Mouse (Mus musculus): ENCODE data around the gene Ankrd13b. TPM values are rescaled to one million over a fixed set of nuclear protein-coding genes. Genes with fewer than 3 reads are reported as not detected.

Gene Ankrd13b
- total and polyA plus RNA-seq, 3 experiments, result 22.6 to 54.0 TPM; not detected in 1

- Histone ChIP-seq H3K4me1 (ENCODE audit: control insufficient read depth in 1 of 2, insufficient read depth in 2 of 2, low read length in 2 of 2) (peaks cover 0 to 9% of the 10 kb centered on the region in 2 experiments; a peak in 2 of 4 replicates), H3K9me3 (replicated peaks; ENCODE audit: insufficient read depth, low read length) (no peaks in the 10 kb centered on the region), H3K9ac (ENCODE audit: control insufficient read depth, low read depth, low read length, poor library complexity, severe bottlenecking) (no peak overlapping the region), H3K36me3 (ENCODE audit: control insufficient read depth in 1 of 2, insufficient read depth in 2 of 2, low read length in 2 of 2) (peaks cover 1 to 5% of the 10 kb centered on the region in 2 experiments; a peak in 2 of 4 replicates), H3K27ac (ENCODE audit: control insufficient read depth, low read depth, low read length) (no peak overlapping the region), H3K27me3 (ENCODE audit: control insufficient read depth in 1 of 2, insufficient read depth in 2 of 2, low read length in 2 of 2) (no peaks in the 10 kb centered on the region), H3K79me2 (ENCODE audit: control insufficient read depth, insufficient read depth, low read length, poor library complexity) (peaks cover 50% of the 10 kb centered on the region), H3K4me3 (ENCODE audit: control insufficient read depth in 1 of 2, insufficient read depth in 1 of 2, low read depth in 2 of 2, low read length in 2 of 2) (no peak overlapping the region)
- TF ChIP-seq CTCF (IDR thresholded peaks at IDR 0.05 in 2 of 3, conservative IDR thresholded peaks at IDR 0.05 in 1 of 3; ENCODE audit: control insufficient read depth in 1 of 3, insufficient read depth in 1 of 3, low read depth in 2 of 3, low read length in 3 of 3, poor library complexity in 1 of 3, severe bottlenecking in 1 of 3) (peak; percentile 45 to 68 (median 61)), ZMIZ1 (IDR thresholded peaks at IDR 0.05; ENCODE audit: low read depth, low read length) (no peak), SMC3 (IDR thresholded peaks at IDR 0.05; ENCODE audit: low read depth, low read length) (peak; percentile 41; the same call in 1 of the 2 replicates), USF1 (IDR thresholded peaks at IDR 0.05; ENCODE audit: low read depth, low read length) (no peak)
- DNase-seq (ENCODE audit: low read depth, low spot score), result peak; percentile 75
These were observed 7.9 kb upstream of the Ankrd13b start for GRCm38 (mm10) chr11:77497341-77497756.

DNA sequence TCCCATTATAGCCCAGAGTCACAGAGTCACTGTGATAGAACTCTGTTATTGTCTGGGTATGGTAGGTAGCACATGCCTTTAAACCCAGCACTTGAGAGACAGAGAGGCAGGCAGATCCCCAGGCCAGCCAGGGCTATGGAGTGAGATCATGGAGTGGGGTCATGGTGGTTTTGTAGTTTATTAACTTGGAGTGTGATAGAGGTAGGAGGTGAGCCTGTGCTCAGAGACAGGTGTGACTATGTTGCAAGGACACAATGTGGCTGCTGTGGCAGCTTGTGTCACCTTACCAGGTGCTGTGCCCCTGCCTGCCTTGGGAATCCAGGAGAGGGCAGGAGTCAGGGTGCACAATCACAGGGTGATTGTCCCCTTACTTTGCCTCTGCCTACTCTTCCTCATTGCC lies 6.0 kb upstream of the Ankrd13b start:
- no peak overlapping the region for H3K9ac ChIP-seq (ENCODE audit: control insufficient read depth, low read depth, low read length, poor library complexity, severe bottlenecking)
- H3K27ac ChIP-seq (ENCODE audit: control insufficient read depth, low read depth, low read length), result no peak overlapping the region
- H3K9me3 ChIP-seq (replicated peaks; ENCODE audit: insufficient read depth, low read length), result no peaks in the 10 kb centered on the region
- H3K36me3 ChIP-seq (ENCODE audit: control insufficient read depth in 1 of 2, insufficient read depth in 2 of 2, low read length in 2 of 2), result peaks cover 0 to 8% of the 10 kb centered on the region in 2 experiments; a peak in 3 of 4 replicates
- H3K4me3 ChIP-seq (ENCODE audit: control insufficient read depth in 1 of 2, insufficient read depth in 1 of 2, low read depth in 2 of 2, low read length in 2 of 2), result no peak overlapping the region
- no peak for DNase-seq (ENCODE audit: low read depth, low spot score)
- peaks cover 2 to 14% of the 10 kb centered on the region in 2 experiments; a peak in 3 of 4 replicates for H3K4me1 ChIP-seq (ENCODE audit: control insufficient read depth in 1 of 2, insufficient read depth in 2 of 2, low read length in 2 of 2)
- H3K79me2 ChIP-seq (ENCODE audit: control insufficient read depth, insufficient read depth, low read length, poor library complexity), result peaks cover 50% of the 10 kb centered on the region
- TF ChIP-seq RCOR1 (IDR thresholded peaks at IDR 0.05; ENCODE audit: low read depth, low read length) (no peak), HCFC1 (IDR thresholded peaks at IDR 0.05; ENCODE audit: low read depth, low read length) (no peak), GATA1 (IDR thresholded peaks at IDR 0.05; ENCODE audit: low read depth, low read length) (no peak), USF2 (IDR thresholded peaks at IDR 0.05; ENCODE audit: borderline replicate concordance in 1 of 2, insufficient read depth in 1 of 2, low read depth in 1 of 2, low read length in 2 of 2) (no peak), MXI1 (IDR thresholded peaks at IDR 0.05; ENCODE audit: low read depth, low read length) (no peak), BHLHE40 (IDR thresholded peaks at IDR 0.05; ENCODE audit: borderline replicate concordance, low read depth, low read length) (no peak), JUND (IDR thresholded peaks at IDR 0.05; ENCODE audit: low read depth, low read length) (no peak), MYB (IDR thresholded peaks at IDR 0.05; ENCODE audit: low read depth, low read length) (no peak), MAZ (IDR thresholded peaks at IDR 0.05; ENCODE audit: low read depth, low read length) (no peak), CTCF (IDR thresholded peaks at IDR 0.05 in 2 of 3, conservative IDR thresholded peaks at IDR 0.05 in 1 of 3; ENCODE audit: control insufficient read depth in 1 of 3, insufficient read depth in 1 of 3, low read depth in 2 of 3, low read length in 3 of 3, poor library complexity in 1 of 3, severe bottlenecking in 1 of 3) (no peak), MAX (IDR thresholded peaks at IDR 0.05; ENCODE audit: low read length) (no peak), USF1 (IDR thresholded peaks at IDR 0.05; ENCODE audit: low read depth, low read length) (no peak), ELF1 (IDR thresholded peaks at IDR 0.05; ENCODE audit: low read depth, low read length) (no peak), ZMIZ1 (IDR thresholded peaks at IDR 0.05; ENCODE audit: low read depth, low read length) (no peak), GABPA (IDR thresholded peaks at IDR 0.05; ENCODE audit: low read depth, low read length) (no peak), E2F4 (IDR thresholded peaks at IDR 0.05; ENCODE audit: borderline replicate concordance, low read depth, low read length) (no peak), MAFK (IDR thresholded peaks at IDR 0.05; ENCODE audit: borderline replicate concordance, low read depth, low read length) (no peak), POLR2AphosphoS2 (IDR thresholded peaks at IDR 0.05; ENCODE audit: low read length) (no peak)
- H3K27me3 ChIP-seq (ENCODE audit: control insufficient read depth in 1 of 2, insufficient read depth in 2 of 2, low read length in 2 of 2), result no peaks in the 10 kb centered on the region
